Mouse (Mus musculus) midbrain, embryonic 11.5 days (tissue): ENCODE measurements around the gene Topors. TPM values are rescaled to one million over a fixed set of nuclear protein-coding genes. Genes with fewer than 3 reads are reported as not detected.

Experiments
- ATAC-seq: fragments of 200-750 bp; cut with Nextera tagmentation; 2 replicates; pipeline ENCODE4 v1.8.0; 2017; ENCODE audit warnings: moderate TSS enrichment, moderate library complexity; ENCODE audit not compliant: low FRiP score
- DNase-seq: peaks from one replicate; pipeline ENCODE4 v3.0.0; 2015; ENCODE audit warnings: low spot score; ENCODE audit errors: missing footprints
- H3K27ac ChIP-seq: fragments of 300-500 bp; sonication (generic); 2 replicates; pipeline ENCODE4 v1.5.1; 2014; ENCODE audit warnings: low read depth, low read length
- H3K27me3 ChIP-seq: fragments of 300-500 bp; sonication (generic); 2 replicates; pipeline ENCODE4 v1.6.1; 2014; ENCODE audit warnings: mild to moderate bottlenecking, low read length, moderate library complexity, mixed read lengths; ENCODE audit not compliant: control insufficient read depth, insufficient read depth
- H3K36me3 ChIP-seq: fragments of 300-500 bp; sonication (generic); 2 replicates; pipeline ENCODE4 v1.6.1; 2014; ENCODE audit warnings: mild to moderate bottlenecking, low read length, moderate library complexity, mixed read lengths; ENCODE audit not compliant: control insufficient read depth, insufficient read depth
- H3K4me1 ChIP-seq: fragments of 300-500 bp; sonication (generic); 2 replicates; pipeline ENCODE4 v1.6.1; 2014; ENCODE audit warnings: low read length; ENCODE audit not compliant: control insufficient read depth, insufficient read depth
- H3K4me2 ChIP-seq: fragments of 300-500 bp; sonication (generic); 2 replicates; pipeline ENCODE4 v1.6.1; 2014; ENCODE audit warnings: mild to moderate bottlenecking, moderate library complexity
- H3K4me3 ChIP-seq: fragments of 300-500 bp; sonication (generic); 2 replicates; pipeline ENCODE4 v1.5.1; 2014; ENCODE audit warnings: low read depth, low read length
- H3K9ac ChIP-seq: fragments of 300-500 bp; sonication (generic); 2 replicates; pipeline ENCODE4 v1.6.1; 2014; ENCODE audit warnings: low read length
- H3K9me3 ChIP-seq: fragments of 300-500 bp; sonication (generic); 2 replicates; pipeline ENCODE4 v1.6.1; 2016; ENCODE audit warnings: low read length; ENCODE audit not compliant: control insufficient read depth
- WGBS: fragments of 180-500 bp; shearing (Covaris S2); extraction: QIAGEN DNeasy Blood & Tissue Kit; methylation state at CpG from one replicate; pipeline ENCODE4 v1.1.7; 2014; 5-methylcytosine and 5-hydroxymethylcytosine counted together
- polyA plus RNA-seq: library from polyadenylated mRNA; unstranded; fragments of >200 nt; fragmentation: Nextera tagmentation; extraction: Ambion mirVana; gene quantifications from 2 replicates; pipeline ENCODE4 v1.2.1, GENCODE M21; 2014

Gene Topors
- 48.9 and 52.3 TPM in 2 replicates for polyA plus RNA-seq

- Histone ChIP-seq H3K9ac (peak within 1 kb of the TSS; percentile 92), H3K4me3 (peak within 1 kb of the TSS; percentile 81), H3K4me2 (peak within 1 kb of the TSS; percentile 83), H3K36me3 (peaks cover 2% of the 10 kb centered on the region; the same call in 1 of the 2 replicates), H3K9me3 (no peaks in the 10 kb centered on the region), H3K27ac (peak within 1 kb of the TSS; percentile 85), H3K4me1 (peaks cover 10% of the 10 kb centered on the region), H3K27me3 (no peaks in the 10 kb centered on the region)
- DNase-seq (peak; percentile 99), ATAC-seq (peak; percentile 94)
- under 1% methylated on average over 38 of the region's 38 CpGs for WGBS
Observed at GRCm38 (mm10) chr4:40269430-40270032, at the start of gene Topors, which contains the start of gene Smim27. TSS of gene Topors (minus strand) at chr4:40269850. TSS of gene Smim27 (plus strand) at chr4:40269579.

DNA sequence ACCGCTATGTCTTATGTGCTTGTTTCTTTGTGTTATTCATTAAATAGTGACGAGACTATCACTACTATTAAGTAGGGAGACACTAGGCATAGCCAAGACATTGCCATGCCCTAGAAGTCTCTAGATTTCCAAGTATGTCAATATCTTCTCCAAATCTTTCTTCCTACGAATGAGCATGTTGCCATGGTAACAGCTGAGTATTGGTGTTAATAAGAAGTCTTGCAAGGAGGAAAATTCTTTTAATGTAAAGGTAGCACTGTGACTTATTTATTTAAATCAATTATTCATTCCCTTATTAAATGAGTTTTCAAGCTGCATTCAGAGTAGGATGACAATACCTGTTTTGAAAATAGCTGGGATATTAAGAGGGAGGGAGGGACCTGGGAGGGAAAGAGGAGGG lies 47.8 kb upstream of the Topors start:
- H3K27me3 ChIP-seq = no peaks in the 10 kb centered on the region
- H3K4me1 ChIP-seq = no peaks in the 10 kb centered on the region
- H3K27ac ChIP-seq = no peak overlapping the region
- DNase-seq (no peak), ATAC-seq (no peak)
- 76% methylated on average over 3 of the region's 3 CpGs for WGBS
- H3K4me3 ChIP-seq = no peak overlapping the region
- H3K9me3 ChIP-seq = no peaks in the 10 kb centered on the region
- H3K36me3 ChIP-seq = no peaks in the 10 kb centered on the region
- no peak overlapping the region for H3K9ac ChIP-seq
- H3K4me2 ChIP-seq = no peak overlapping the region

- H3K4me1 ChIP-seq = no peaks in the 10 kb centered on the region
- no peak overlapping the region for H3K27ac ChIP-seq
- H3K9me3 ChIP-seq = no peaks in the 10 kb centered on the region
- WGBS = 76% methylated on average over 6 of the region's 6 CpGs
- no peak for ATAC-seq
- no peaks in the 10 kb centered on the region for H3K36me3 ChIP-seq
- no peak overlapping the region for H3K4me3 ChIP-seq
- no peak overlapping the region for H3K4me2 ChIP-seq
- H3K9ac ChIP-seq = no peak overlapping the region
- DNase-seq = no peak
- no peaks in the 10 kb centered on the region for H3K27me3 ChIP-seq
Observed at GRCm38 (mm10) chr4:40313026-40313425, 43.4 kb upstream of the Topors start.

GRCm38 (mm10) chr4:40312213-40312612 lies 42.6 kb upstream of the Topors start:
- no peak overlapping the region for H3K4me2 ChIP-seq
- H3K27me3 ChIP-seq = no peaks in the 10 kb centered on the region
- H3K36me3 ChIP-seq = no peaks in the 10 kb centered on the region
- 81% methylated on average over 1 of the region's 1 CpGs for WGBS
- ATAC-seq = no peak
- no peak overlapping the region for H3K27ac ChIP-seq
- no peak overlapping the region for H3K4me3 ChIP-seq
- no peaks in the 10 kb centered on the region for H3K4me1 ChIP-seq
- no peak overlapping the region for H3K9ac ChIP-seq
- H3K9me3 ChIP-seq = no peaks in the 10 kb centered on the region
- DNase-seq = no peak

GRCm38 (mm10) chr4:40310796-40311383 lies 41.2 kb upstream of the Topors start:
- Histone ChIP-seq H3K9ac (no peak overlapping the region), H3K4me1 (no peaks in the 10 kb centered on the region), H3K4me3 (no peak overlapping the region), H3K36me3 (no peaks in the 10 kb centered on the region), H3K4me2 (no peak overlapping the region), H3K27me3 (no peaks in the 10 kb centered on the region), H3K27ac (no peak overlapping the region), H3K9me3 (no peaks in the 10 kb centered on the region)
- ATAC-seq (no peak), DNase-seq (no peak)
- WGBS = 79% methylated on average over 11 of the region's 11 CpGs

GRCm38 (mm10) chr4:40309682-40310081 lies 40.0 kb upstream of the Topors start:
- H3K27me3 ChIP-seq = no peaks in the 10 kb centered on the region
- H3K9ac ChIP-seq = no peak overlapping the region
- ATAC-seq (no peak), DNase-seq (no peak)
- H3K4me3 ChIP-seq = no peak overlapping the region
- no peaks in the 10 kb centered on the region for H3K36me3 ChIP-seq
- no peaks in the 10 kb centered on the region for H3K4me1 ChIP-seq
- no peaks in the 10 kb centered on the region for H3K9me3 ChIP-seq
- H3K4me2 ChIP-seq = no peak overlapping the region
- H3K27ac ChIP-seq = no peak overlapping the region

DNA sequence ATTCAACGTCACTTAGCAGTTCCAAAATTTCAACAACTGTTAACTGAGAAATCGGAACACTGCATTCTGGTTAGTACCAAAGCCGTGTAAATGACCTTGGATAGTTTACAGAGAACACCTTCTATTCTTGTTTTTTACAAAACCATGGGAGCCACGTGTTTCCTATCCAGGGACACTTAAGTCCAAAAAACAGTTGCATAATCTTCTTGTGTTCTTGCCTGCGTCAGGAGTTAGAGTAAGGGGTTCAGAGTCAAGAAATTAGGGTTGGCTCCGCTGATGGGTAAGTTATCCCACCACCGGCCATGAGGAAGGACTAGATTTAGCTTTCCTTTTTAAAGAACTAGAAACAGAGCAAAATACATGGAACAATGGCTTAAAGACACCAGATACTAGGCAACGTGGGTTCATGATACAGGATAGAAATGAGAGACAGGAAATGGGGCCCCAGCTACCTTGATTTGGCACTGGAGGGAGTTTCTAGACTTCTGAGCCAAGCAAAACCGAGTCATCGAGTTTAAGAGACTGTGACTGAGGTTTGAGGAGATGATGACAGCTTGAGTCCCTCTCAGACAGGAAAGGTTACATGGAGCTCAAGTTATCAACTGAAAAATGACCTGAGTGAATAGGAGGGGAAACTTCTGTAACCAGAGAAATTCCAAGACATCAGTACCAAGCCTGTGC lies 32.9 kb upstream of the Topors start:
- Histone ChIP-seq H3K27ac (no peak overlapping the region), H3K9ac (no peak overlapping the region), H3K36me3 (no peaks in the 10 kb centered on the region), H3K4me3 (no peak overlapping the region), H3K4me2 (no peak overlapping the region), H3K9me3 (no peaks in the 10 kb centered on the region), H3K27me3 (no peaks in the 10 kb centered on the region), H3K4me1 (no peaks in the 10 kb centered on the region)
- WGBS = 81% methylated on average over 10 of the region's 10 CpGs
- DNase-seq = no peak
- ATAC-seq = no peak

- 14% methylated on average over 16 of the region's 16 CpGs for WGBS
- Histone ChIP-seq H3K27me3 (no peaks in the 10 kb centered on the region), H3K27ac (no peak overlapping the region), H3K9ac (no peak overlapping the region), H3K9me3 (no peaks in the 10 kb centered on the region), H3K36me3 (no peaks in the 10 kb centered on the region), H3K4me2 (peak overlapping the region; percentile 12; the same call in 1 of the 2 replicates), H3K4me1 (no peaks in the 10 kb centered on the region), H3K4me3 (no peak overlapping the region)
- DNase-seq (peak; percentile 96), ATAC-seq (peak; percentile 80)
Observed at GRCm38 (mm10) chr4:40301076-40301789, 31.6 kb upstream of the Topors start.

DNA sequence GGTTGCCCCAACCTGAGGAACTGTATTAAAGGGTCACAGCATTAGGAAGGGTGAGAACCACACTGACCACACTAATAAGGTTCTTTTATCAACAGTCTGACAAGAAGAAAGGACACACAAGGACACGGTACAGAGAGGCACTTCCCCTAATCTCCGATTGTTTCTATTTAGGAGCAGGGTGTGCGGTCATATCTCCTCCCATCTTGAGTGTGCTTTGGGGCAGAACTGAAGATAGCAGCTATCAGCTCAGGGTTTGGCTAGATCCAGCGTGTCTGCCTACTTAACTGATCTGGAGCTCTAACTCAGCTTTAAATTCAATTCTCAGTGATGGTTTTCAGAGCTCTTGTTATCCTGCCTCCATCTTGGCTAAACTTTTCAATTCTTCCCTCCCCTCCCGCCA lies 29.5 kb upstream of the Topors start:
- Histone ChIP-seq H3K4me3 (no peak overlapping the region), H3K9ac (no peak overlapping the region), H3K27me3 (no peaks in the 10 kb centered on the region), H3K27ac (no peak overlapping the region), H3K4me2 (no peak overlapping the region), H3K4me1 (no peaks in the 10 kb centered on the region), H3K9me3 (no peaks in the 10 kb centered on the region), H3K36me3 (no peaks in the 10 kb centered on the region)
- ATAC-seq (no peak), DNase-seq (no peak)
- WGBS = 79% methylated on average over 5 of the region's 5 CpGs
